Mouse (Mus musculus) lung, postnatal 0 days (tissue): ENCODE measurements around the gene Gm28047. TPM values are rescaled to one million over a fixed set of nuclear protein-coding genes. Genes with fewer than 3 reads are reported as not detected.

Experiments
- ATAC-seq: fragments of 200-750 bp; cut with Nextera tagmentation; 2 replicates; pipeline ENCODE4 v1.8.0; 2017; ENCODE audit warnings: moderate library complexity
- DNase-seq: peaks from one replicate; pipeline ENCODE4 v3.0.0-alpha.2; 2016; ENCODE audit warnings: low spot score
- H3K27ac ChIP-seq: fragments of 300-500 bp; sonication (generic); 2 replicates; pipeline ENCODE4 v1.5.1; 2014; ENCODE audit warnings: antibody characterized with exemption, mild to moderate bottlenecking, low read length, mixed read lengths
- H3K27me3 ChIP-seq: fragments of 300-500 bp; sonication (generic); replicated peaks from 2 replicates; pipeline ENCODE4 v1.6.1; 2014; ENCODE audit warnings: low read length, mixed read lengths; ENCODE audit not compliant: insufficient read depth
- H3K36me3 ChIP-seq: fragments of 300-500 bp; sonication (generic); 2 replicates; pipeline ENCODE4 v1.6.1; 2014; ENCODE audit warnings: low read length, mixed read lengths; ENCODE audit not compliant: insufficient read depth
- H3K4me1 ChIP-seq: fragments of 300-500 bp; sonication (generic); 2 replicates; pipeline ENCODE4 v1.6.1; 2014; ENCODE audit warnings: antibody characterized with exemption, low read depth, low read length, mixed read lengths; ENCODE audit not compliant: insufficient read depth
- H3K4me2 ChIP-seq: fragments of 300-500 bp; sonication (generic); replicated peaks from 2 replicates; pipeline ENCODE4 v1.6.1; 2014; ENCODE audit warnings: low read depth, mild to moderate bottlenecking, low read length, moderate library complexity, mixed read lengths
- H3K4me3 ChIP-seq: fragments of 300-500 bp; sonication (generic); 2 replicates; pipeline ENCODE4 v1.5.1; 2014; ENCODE audit warnings: low read depth, low read length
- H3K9ac ChIP-seq: fragments of 300-500 bp; sonication (generic); replicated peaks from 2 replicates; pipeline ENCODE4 v1.6.1; 2014; ENCODE audit warnings: low read depth, mild to moderate bottlenecking
- H3K9me3 ChIP-seq: fragments of 300-500 bp; sonication (generic); 2 replicates; pipeline ENCODE4 v1.6.1; 2016; ENCODE audit warnings: low read length, mixed read lengths
- CTCF ChIP-seq: IDR thresholded peaks from 2 replicates; pipeline ENCODE4 v1.5.1; 2016; ENCODE audit warnings: antibody characterized with exemption, mild to moderate bottlenecking
- EP300 ChIP-seq: IDR thresholded peaks from 2 replicates; pipeline ENCODE4 v1.6.1; 2016; ENCODE audit warnings: antibody characterized with exemption, mild to moderate bottlenecking, control low read depth
- WGBS: fragments of 180-500 bp; shearing (Covaris S2); extraction: QIAGEN DNeasy Blood & Tissue Kit; methylation state at CpG from one replicate; pipeline ENCODE4 v1.1.7; 2014; 5-methylcytosine and 5-hydroxymethylcytosine counted together
- microRNA counts: library from miRNA; unstranded; fragments of <30 nt; microRNA quantifications from one replicate; lab custom pipeline; 2015
- microRNA-seq: library from miRNA; unstranded; fragments of <30 nt; microRNA quantifications from one replicate; pipeline ENCODE4, GENCODE M21; 2016
- polyA plus RNA-seq: library from polyadenylated mRNA; unstranded; fragments of >200 nt; fragmentation: Nextera tagmentation; extraction: Ambion mirVana; gene quantifications from 2 replicates; pipeline ENCODE4 v1.2.1, GENCODE M21; 2015

The Gm28047 gene
- polyA plus RNA-seq, 1 experiment from 2014 or later: not detected

GRCm38 (mm10) chr15:102499370-102499769, 125.5 kb downstream of the Gm28047 start:
- TF ChIP-seq EP300 (no peak), CTCF (no peak)
- Histone ChIP-seq H3K4me2 (no peak overlapping the region), H3K4me3 (no peak overlapping the region), H3K9ac (no peak overlapping the region), H3K9me3 (no peaks in the 10 kb centered on the region), H3K36me3 (peaks cover 47% of the 10 kb centered on the region), H3K27me3 (no peaks in the 10 kb centered on the region), H3K27ac (no peak overlapping the region), H3K4me1 (no peaks in the 10 kb centered on the region)
- no peak for DNase-seq
- ATAC-seq: no peak
- 64% methylated on average over 3 of the region's 3 CpGs for WGBS

- WGBS: 81% methylated on average over 3 of the region's 3 CpGs
- Histone ChIP-seq H3K27ac (no peak overlapping the region), H3K36me3 (peaks cover 40% of the 10 kb centered on the region), H3K27me3 (no peaks in the 10 kb centered on the region), H3K9ac (no peak overlapping the region), H3K4me3 (no peak overlapping the region), H3K4me1 (no peaks in the 10 kb centered on the region), H3K9me3 (no peaks in the 10 kb centered on the region), H3K4me2 (no peak overlapping the region)
- no peak for DNase-seq
- TF ChIP-seq CTCF (no peak), EP300 (no peak)
- no peak for ATAC-seq
These were observed 126.5 kb downstream of the Gm28047 start for GRCm38 (mm10) chr15:102498322-102498721.

- H3K4me2 ChIP-seq: no peak overlapping the region
These were observed 137.2 kb downstream of the Gm28047 start for GRCm38 (mm10) chr15:102487664-102488063.

GRCm38 (mm10) chr15:102485853-102486252, 139.0 kb downstream of the Gm28047 start:
- 87% methylated on average over 12 of the region's 12 CpGs for WGBS

More at GRCm38 (mm10) chr15:102487664-102488063, 137.2 kb downstream of the Gm28047 start:
- DNase-seq (no peak), ATAC-seq (no peak)
- H3K9me3 ChIP-seq: no peaks in the 10 kb centered on the region
- TF ChIP-seq EP300 (no peak), CTCF (no peak)
- no peak overlapping the region for H3K9ac ChIP-seq
- H3K4me3 ChIP-seq: no peak overlapping the region
- no peaks in the 10 kb centered on the region for H3K27me3 ChIP-seq
- no peak overlapping the region for H3K27ac ChIP-seq
- H3K36me3 ChIP-seq: peaks cover 62% of the 10 kb centered on the region
- H3K4me1 ChIP-seq: no peaks in the 10 kb centered on the region
- 52% methylated on average over 1 of the region's 1 CpGs for WGBS

GRCm38 (mm10) chr15:102483136-102483535, 141.7 kb downstream of the Gm28047 start:
- H3K9me3 ChIP-seq: no peaks in the 10 kb centered on the region
- H3K27ac ChIP-seq: no peak overlapping the region
- peaks cover 36% of the 10 kb centered on the region for H3K36me3 ChIP-seq
- 85% methylated on average over 3 of the region's 3 CpGs for WGBS
- H3K9ac ChIP-seq: no peak overlapping the region
- ATAC-seq (no peak), DNase-seq (no peak)
- H3K27me3 ChIP-seq: no peaks in the 10 kb centered on the region
- H3K4me1 ChIP-seq: no peaks in the 10 kb centered on the region
- no peak overlapping the region for H3K4me2 ChIP-seq
- H3K4me3 ChIP-seq: no peak overlapping the region
- no peak for TF ChIP-seq EP300
- no peak for TF ChIP-seq CTCF

More at GRCm38 (mm10) chr15:102485853-102486252, 139.0 kb downstream of the Gm28047 start:
- Histone ChIP-seq H3K27me3 (no peaks in the 10 kb centered on the region), H3K4me3 (no peak overlapping the region), H3K27ac (no peak overlapping the region), H3K9ac (no peak overlapping the region), H3K36me3 (peaks cover 62% of the 10 kb centered on the region), H3K9me3 (no peaks in the 10 kb centered on the region), H3K4me2 (no peak overlapping the region), H3K4me1 (no peaks in the 10 kb centered on the region)
- no peak for DNase-seq
- TF ChIP-seq CTCF (no peak), EP300 (no peak)
- no peak for ATAC-seq

GRCm38 (mm10) chr15:102474520-102474919, 150.3 kb downstream of the Gm28047 start:
- Histone ChIP-seq H3K4me3 (no peak overlapping the region), H3K4me1 (peaks cover 3% of the 10 kb centered on the region; the same call in 1 of the 2 replicates), H3K36me3 (peaks cover 20% of the 10 kb centered on the region; the same call in 1 of the 2 replicates), H3K4me2 (no peak overlapping the region), H3K27ac (no peak overlapping the region), H3K9me3 (no peaks in the 10 kb centered on the region), H3K27me3 (no peaks in the 10 kb centered on the region), H3K9ac (no peak overlapping the region)
- TF ChIP-seq CTCF: no peak
- TF ChIP-seq EP300: no peak
- no peak for ATAC-seq
- 87% methylated on average over 2 of the region's 2 CpGs for whole genome bisulfite sequencing
- DNase-seq: no peak

MicroRNAs within 50 kb of the gene (microRNA counts, 519-probe panel; counts per million panel counts)
- not detected for microRNA mmu-miR-688 (lab: Ali Mortazavi, UCI)

Small RNA genes lying within 50 kb of the gene (microRNA-seq; reads per million reads assigned to microRNA genes)
- gene Mir688: not detected

Other genes with a start within 250 kb of the Gm28047 start
- gene Sp1, start 218.9 kb downstream of the Gm28047 start, polyA plus RNA-seq: 7.3 and 8.6 TPM in 2 replicates
- gene Amhr2, start 179.7 kb downstream of the Gm28047 start, polyA plus RNA-seq: 8.3 and 11.0 TPM in 2 replicates
- gene Prr13, start 166.0 kb downstream of the Gm28047 start, polyA plus RNA-seq: 110 and 128 TPM in 2 replicates
- gene Pcbp2, start 154.5 kb downstream of the Gm28047 start, polyA plus RNA-seq: 154 and 157 TPM in 2 replicates
- 2.0 TPM in 1 of 2 replicates, not detected in the other for gene Gm10337, start 121.3 kb downstream of the Gm28047 start, polyA plus RNA-seq
- 4.2 and 4.9 TPM in 2 replicates for gene Map3k12, start 108.0 kb downstream of the Gm28047 start, polyA plus RNA-seq
- gene Tarbp2, start 106.9 kb downstream of the Gm28047 start, polyA plus RNA-seq: 35.2 and 42.8 TPM in 2 replicates
- gene Npff, start 100.1 kb downstream of the Gm28047 start, polyA plus RNA-seq: 3.7 and 4.2 TPM in 2 replicates
- gene Atf7, start 397 bp upstream of the Gm28047 start, polyA plus RNA-seq: 37.4 and 42.8 TPM in 2 replicates
- 48.6 and 49.8 TPM in 2 replicates for gene Atp5g2, start 47.3 kb upstream of the Gm28047 start, polyA plus RNA-seq
- 92.3 and 99.4 TPM in 2 replicates for gene Calcoco1, start 97.1 kb upstream of the Gm28047 start, polyA plus RNA-seq